Mouse (Mus musculus) MEL (cell line): ENCODE measurements around the gene Tdp1. TPM values are rescaled to one million over a fixed set of nuclear protein-coding genes. Genes with fewer than 3 reads are reported as not detected.

Source experiments
- DNase-seq: peaks from one replicate; pipeline ENCODE4 v3.0.0; 2011; ENCODE audit warnings: low read depth, low spot score
- H3K27ac ChIP-seq: 2 replicates; pipeline ENCODE4 v1.5.1; 2012; ENCODE audit warnings: low read depth, mild to moderate bottlenecking, control low read depth, low read length, moderate library complexity; ENCODE audit not compliant: control insufficient read depth
- H3K27me3 ChIP-seq, 2 experiments: fragments of 150-350 bp in 1 of 2; sonication (generic) in 1 of 2; 2 replicates each; pipeline ENCODE4 v1.6.1; 2012; ENCODE audit warnings: low read length in 2 of 2, mild to moderate bottlenecking in 2 of 2, improper control_type of control experiment in 1 of 2, moderate library complexity in 1 of 2; ENCODE audit not compliant: insufficient read depth in 2 of 2, control insufficient read depth in 1 of 2
- H3K36me3 ChIP-seq, 2 experiments: 2 replicates each; pipeline ENCODE4 v1.6.1; 2012 to 2014; ENCODE audit warnings: low read length in 2 of 2, improper control_type of control experiment in 1 of 2, inconsistent platforms in 1 of 2, mild to moderate bottlenecking in 1 of 2; ENCODE audit not compliant: insufficient read depth in 2 of 2, control insufficient read depth in 1 of 2
- H3K4me1 ChIP-seq, 2 experiments: fragments of 150-350 bp in 1 of 2; sonication (generic) in 1 of 2; 2 replicates each; pipeline ENCODE4 v1.6.1; 2012; ENCODE audit warnings: low read length in 2 of 2, improper control_type of control experiment in 1 of 2, mild to moderate bottlenecking in 1 of 2; ENCODE audit not compliant: insufficient read depth in 2 of 2, control insufficient read depth in 1 of 2
- H3K4me3 ChIP-seq, 2 experiments: fragments of 150-350 bp in 1 of 2; sonication (generic) in 1 of 2; 2 replicates each; pipeline ENCODE4 v1.5.1; 2012; ENCODE audit warnings: low read depth in 2 of 2, low read length in 2 of 2, mild to moderate bottlenecking in 2 of 2, moderate library complexity in 2 of 2, control low read depth in 1 of 2, improper control_type of control experiment in 1 of 2; ENCODE audit not compliant: control insufficient read depth in 1 of 2, insufficient read depth in 1 of 2
- H3K79me2 ChIP-seq: 2 replicates; pipeline ENCODE4 v1.6.1; 2012; ENCODE audit warnings: mild to moderate bottlenecking, low read length, moderate library complexity; ENCODE audit not compliant: control insufficient read depth, poor library complexity, insufficient read depth
- H3K9ac ChIP-seq: 2 replicates; pipeline ENCODE4 v1.6.1; 2012; ENCODE audit warnings: low read depth, mild to moderate bottlenecking, control low read depth, low read length, moderate library complexity; ENCODE audit not compliant: control insufficient read depth, poor library complexity, severe bottlenecking
- H3K9me3 ChIP-seq: fragments of 150-350 bp; sonication (generic); replicated peaks from 2 replicates; pipeline ENCODE4 v1.6.1; 2012; ENCODE audit warnings: mild to moderate bottlenecking, low read length, improper control_type of control experiment, moderate library complexity; ENCODE audit not compliant: insufficient read depth
- BHLHE40 ChIP-seq: IDR thresholded peaks from 2 replicates; pipeline ENCODE4 v1.6.1; 2012; ENCODE audit warnings: low read depth, mild to moderate bottlenecking, inconsistent platforms, low read length, improper control_type of control experiment, borderline replicate concordance
- CHD1 ChIP-seq: IDR thresholded peaks from 2 replicates; pipeline ENCODE4 v1.6.1; 2012; ENCODE audit warnings: low read depth, mild to moderate bottlenecking, inconsistent platforms, low read length, improper control_type of control experiment
- ELF1 ChIP-seq: IDR thresholded peaks from 2 replicates; pipeline ENCODE4 v1.6.1; 2014; ENCODE audit warnings: low read depth, mild to moderate bottlenecking, inconsistent platforms, low read length, improper control_type of control experiment, moderate library complexity
- ETS1 ChIP-seq: IDR thresholded peaks from 2 replicates; pipeline ENCODE4 v1.6.1; 2012; ENCODE audit warnings: low read depth, mild to moderate bottlenecking, inconsistent platforms, low read length, improper control_type of control experiment, moderate library complexity
- GABPA ChIP-seq: IDR thresholded peaks from 2 replicates; pipeline ENCODE4 v1.6.1; 2012; ENCODE audit warnings: low read depth, mild to moderate bottlenecking, inconsistent platforms, low read length, improper control_type of control experiment, moderate library complexity
- GATA1 ChIP-seq: IDR thresholded peaks from 2 replicates; pipeline ENCODE4 v1.6.1; 2011; ENCODE audit warnings: low read depth, low read length, improper control_type of control experiment
- JUND ChIP-seq: IDR thresholded peaks from 2 replicates; pipeline ENCODE4 v1.6.1; 2011; ENCODE audit warnings: low read depth, mild to moderate bottlenecking, improper control_type of control experiment, low read length
- MAFK ChIP-seq: IDR thresholded peaks from 2 replicates; pipeline ENCODE4 v1.6.1; 2011; ENCODE audit warnings: low read depth, mild to moderate bottlenecking, low read length, improper control_type of control experiment, borderline replicate concordance
- MXI1 ChIP-seq: IDR thresholded peaks from 2 replicates; pipeline ENCODE4 v1.6.1; 2011; ENCODE audit warnings: mild to moderate bottlenecking, low read depth, low read length, improper control_type of control experiment
- MYB ChIP-seq: IDR thresholded peaks from 2 replicates; pipeline ENCODE4 v1.6.1; 2011; ENCODE audit warnings: mild to moderate bottlenecking, low read depth, low read length, improper control_type of control experiment
- MYC ChIP-seq: IDR thresholded peaks from 2 replicates; pipeline ENCODE4 v1.6.1; 2011; ENCODE audit warnings: low read depth, mild to moderate bottlenecking, low read length, improper control_type of control experiment, moderate library complexity
- NELFE ChIP-seq: IDR thresholded peaks from 2 replicates; pipeline ENCODE4 v1.6.1; 2011; ENCODE audit warnings: low read depth, low read length, improper control_type of control experiment
- POLR2A ChIP-seq, 2 experiments: IDR thresholded peaks; 2 replicates each; pipeline ENCODE4 v1.6.1; 2011 to 2012; ENCODE audit warnings: low read length in 2 of 2, mild to moderate bottlenecking in 2 of 2, control low read depth in 1 of 2, improper control_type of control experiment in 1 of 2, low read depth in 1 of 2, moderate library complexity in 1 of 2; ENCODE audit not compliant: control insufficient read depth in 1 of 2, insufficient read depth in 1 of 2, poor library complexity in 1 of 2
- POLR2AphosphoS2 ChIP-seq: IDR thresholded peaks from 2 replicates; pipeline ENCODE4 v1.6.1; 2011; ENCODE audit warnings: low read length, improper control_type of control experiment
- POLR2AphosphoS5 ChIP-seq: IDR thresholded peaks from 2 replicates; pipeline ENCODE4 v1.6.1; 2012; ENCODE audit warnings: low read depth, borderline replicate concordance, mild to moderate bottlenecking, inconsistent platforms, low read length, moderate library complexity, mixed read lengths
- RAD21 ChIP-seq: IDR thresholded peaks from 2 replicates; pipeline ENCODE4 v1.6.1; 2011; ENCODE audit warnings: mild to moderate bottlenecking, low read depth, low read length, improper control_type of control experiment
- RCOR1 ChIP-seq: IDR thresholded peaks from 2 replicates; pipeline ENCODE4 v1.6.1; 2012; ENCODE audit warnings: low read depth, mild to moderate bottlenecking, inconsistent platforms, low read length, improper control_type of control experiment
- SMC3 ChIP-seq: IDR thresholded peaks from 2 replicates; pipeline ENCODE4 v1.6.1; 2011; ENCODE audit warnings: low read depth, low read length, improper control_type of control experiment
- TAL1 ChIP-seq: IDR thresholded peaks from 2 replicates; pipeline ENCODE4 v1.6.1; 2012; ENCODE audit warnings: mild to moderate bottlenecking, inconsistent platforms, low read length, moderate library complexity, mixed read lengths
- TCF12 ChIP-seq: IDR thresholded peaks from 2 replicates; pipeline ENCODE4 v1.6.1; 2014; ENCODE audit warnings: low read depth, mild to moderate bottlenecking, inconsistent platforms, low read length, improper control_type of control experiment, moderate library complexity
- UBTF ChIP-seq: IDR thresholded peaks from 2 replicates; pipeline ENCODE4 v1.6.1; 2012; ENCODE audit warnings: low read depth, mild to moderate bottlenecking, inconsistent platforms, low read length, improper control_type of control experiment, moderate library complexity, borderline replicate concordance; ENCODE audit not compliant: insufficient read depth
- USF1 ChIP-seq: IDR thresholded peaks from 2 replicates; pipeline ENCODE4 v1.6.1; 2014; ENCODE audit warnings: low read depth, mild to moderate bottlenecking, inconsistent platforms, low read length, improper control_type of control experiment, moderate library complexity
- ZC3H11A ChIP-seq: IDR thresholded peaks from 2 replicates; pipeline ENCODE4 v1.6.1; 2012; ENCODE audit warnings: low read depth, mild to moderate bottlenecking, inconsistent platforms, low read length, improper control_type of control experiment
- ZMIZ1 ChIP-seq: IDR thresholded peaks from 2 replicates; pipeline ENCODE4 v1.6.1; 2012; ENCODE audit warnings: low read depth, mild to moderate bottlenecking, inconsistent platforms, low read length, improper control_type of control experiment, moderate library complexity
- polyA plus RNA-seq, 2 experiments: library from polyadenylated mRNA; stranded (reverse) in 1 of 2; unstranded in 1 of 2; fragments of >175 nt in 1 of 2; fragments of >200 nt in 1 of 2; gene quantifications; 2 replicates each; pipeline versions ENCODE4 v1.2.1 to v1.2.4; 2012; ENCODE audit warnings: low replicate concordance in 2 of 2, low read depth in 1 of 2; ENCODE audit not compliant: insufficient read length in 2 of 2, insufficient read depth in 1 of 2, missing spikeins in 1 of 2
- total RNA-seq: library from RNA; depleted of rRNA; stranded (reverse); fragments of 300-350 nt; gene quantifications from 2 replicates; pipeline ENCODE4 v1.2.3, GENCODE M21; 2012

The Tdp1 gene
- total and polyA plus RNA-seq, 3 experiments: 33.2 to 142 (median 94.3) TPM

DNA sequence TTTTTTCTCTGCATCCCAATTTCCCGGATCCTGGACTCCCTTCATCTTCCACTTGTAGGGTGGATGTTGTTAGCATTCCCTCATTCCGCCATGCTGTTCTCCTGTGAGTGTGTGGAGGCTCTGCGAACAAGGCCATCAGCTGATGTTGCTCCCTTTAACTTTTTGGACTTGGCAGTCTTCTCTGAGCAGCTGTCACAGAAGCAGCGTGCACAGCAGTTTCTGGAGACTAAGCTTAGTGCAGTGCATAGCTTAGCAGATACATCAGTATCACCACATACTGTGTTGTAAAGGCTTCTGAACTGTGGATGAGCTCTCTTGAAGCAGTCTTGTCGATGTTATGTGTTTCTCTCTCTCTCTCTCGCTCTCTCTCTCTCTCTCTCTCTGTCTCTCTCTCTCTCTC, 54.9 kb downstream of the Tdp1 start:
- DNase-seq: no peak
- no peak overlapping the region for H3K4me3 ChIP-seq
- H3K27ac ChIP-seq: no peak overlapping the region
- H3K9me3 ChIP-seq: no peaks in the 10 kb centered on the region
- TF ChIP-seq TCF12 (no peak), MAFK (no peak), USF1 (no peak), ELF1 (no peak), POLR2AphosphoS5 (no peak), CHD1 (no peak), SMC3 (no peak), MYC (no peak), TAL1 (no peak), POLR2A (IDR thresholded peaks at IDR 0.05; ENCODE audit: control insufficient read depth in 1 of 2, insufficient read depth in 1 of 2, low read depth in 1 of 2, low read length in 2 of 2, poor library complexity in 1 of 2) (no peak), GATA1 (no peak), GABPA (no peak), RCOR1 (no peak), POLR2AphosphoS2 (no peak), UBTF (no peak), ETS1 (no peak), BHLHE40 (no peak)
- H3K27me3 ChIP-seq: no peaks in the 10 kb centered on the region
- H3K4me1 ChIP-seq: no peaks in the 10 kb centered on the region
- no peaks in the 10 kb centered on the region for H3K79me2 ChIP-seq
- H3K9ac ChIP-seq: no peak overlapping the region
- H3K36me3 ChIP-seq: peaks cover 0 to 2% of the 10 kb centered on the region in 2 experiments; a peak in 2 of 4 replicates

DNA sequence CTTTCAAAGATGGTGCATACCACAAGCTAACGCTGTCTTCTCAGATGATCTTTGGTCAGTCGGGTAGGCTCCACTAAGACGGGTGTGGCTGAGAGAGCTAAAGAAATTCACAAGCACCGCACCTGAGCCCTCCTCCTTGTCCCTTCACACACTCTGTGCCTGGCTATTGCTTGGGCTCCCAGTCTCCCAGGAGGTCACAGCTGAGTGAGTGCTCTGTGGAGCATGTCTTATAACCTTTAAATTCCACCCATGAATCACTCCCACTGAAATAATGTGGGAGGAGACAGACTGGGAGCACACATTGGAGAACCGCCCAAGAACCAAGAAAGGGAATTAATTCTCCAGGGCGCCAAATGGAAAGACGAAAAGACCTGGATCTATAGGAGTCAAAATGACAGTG, 56.4 kb downstream of the Tdp1 start:
- Histone ChIP-seq H3K9ac (no peak overlapping the region), H3K27ac (no peak overlapping the region), H3K4me1 (no peaks in the 10 kb centered on the region)
- no peak for DNase-seq
- TF ChIP-seq NELFE: no peak
- no peak for TF ChIP-seq ZMIZ1
- no peak for TF ChIP-seq ZC3H11A
- no peak for TF ChIP-seq SMC3
- TF ChIP-seq POLR2AphosphoS5: no peak
- TF ChIP-seq POLR2AphosphoS2: no peak
- TF ChIP-seq MAFK: no peak
- TF ChIP-seq UBTF: no peak
- TF ChIP-seq JUND: no peak
- no peak for TF ChIP-seq MYC
- TF ChIP-seq RCOR1: no peak
- no peak for TF ChIP-seq RAD21
- TF ChIP-seq MXI1: no peak
- no peak for TF ChIP-seq MYB
- no peak for TF ChIP-seq GATA1
- TF ChIP-seq, all 39 proteins: peak for 0
- H3K36me3 ChIP-seq: peaks cover 0 to 2% of the 10 kb centered on the region in 2 experiments; a peak in 2 of 4 replicates
- no peaks in the 10 kb centered on the region for H3K9me3 ChIP-seq
- H3K27me3 ChIP-seq: no peaks in the 10 kb centered on the region
- no peaks in the 10 kb centered on the region for H3K79me2 ChIP-seq
- no peak overlapping the region for H3K4me3 ChIP-seq
